Mouse (Mus musculus): ENCODE results near the gene Osbpl2.

Osbpl2 gene

DNA sequence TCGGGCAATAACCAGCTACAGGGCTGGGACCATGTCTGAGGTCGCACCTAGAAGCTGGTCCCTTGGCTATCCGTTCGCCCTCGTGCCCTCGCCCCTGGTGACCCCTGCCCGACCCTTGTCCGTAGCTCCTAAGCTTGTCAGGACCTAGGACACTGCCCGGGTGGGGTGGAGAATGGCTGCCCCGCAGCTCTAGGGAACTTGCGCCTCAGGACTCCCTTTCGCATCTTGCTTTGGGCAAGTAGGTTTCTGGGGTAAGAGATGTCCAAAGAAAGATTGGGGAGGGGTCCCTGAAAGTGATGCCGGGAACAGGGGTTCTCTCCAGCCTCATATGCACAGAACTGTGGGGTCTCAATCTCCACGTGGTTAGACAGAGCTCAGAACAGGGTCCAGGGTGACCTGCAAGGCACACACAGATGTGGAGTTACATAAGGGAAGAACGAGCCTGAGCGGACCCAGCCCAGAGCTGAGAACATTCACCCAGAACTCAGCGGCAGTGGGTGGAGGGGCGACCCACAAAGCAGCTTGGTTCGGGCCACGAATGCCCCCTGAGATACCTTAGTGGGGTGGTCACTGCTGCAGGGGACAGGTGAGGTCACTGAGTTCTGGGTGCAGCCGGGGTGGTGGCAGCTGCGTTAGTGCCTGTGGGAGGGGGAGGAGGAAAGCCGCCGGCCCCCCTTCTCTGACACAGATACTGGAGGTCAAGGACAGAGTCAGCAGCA is 14.3 kb upstream of the Osbpl2 start:
- DNase-seq (ENCODE audit: low spot score), result no peak

DNA sequence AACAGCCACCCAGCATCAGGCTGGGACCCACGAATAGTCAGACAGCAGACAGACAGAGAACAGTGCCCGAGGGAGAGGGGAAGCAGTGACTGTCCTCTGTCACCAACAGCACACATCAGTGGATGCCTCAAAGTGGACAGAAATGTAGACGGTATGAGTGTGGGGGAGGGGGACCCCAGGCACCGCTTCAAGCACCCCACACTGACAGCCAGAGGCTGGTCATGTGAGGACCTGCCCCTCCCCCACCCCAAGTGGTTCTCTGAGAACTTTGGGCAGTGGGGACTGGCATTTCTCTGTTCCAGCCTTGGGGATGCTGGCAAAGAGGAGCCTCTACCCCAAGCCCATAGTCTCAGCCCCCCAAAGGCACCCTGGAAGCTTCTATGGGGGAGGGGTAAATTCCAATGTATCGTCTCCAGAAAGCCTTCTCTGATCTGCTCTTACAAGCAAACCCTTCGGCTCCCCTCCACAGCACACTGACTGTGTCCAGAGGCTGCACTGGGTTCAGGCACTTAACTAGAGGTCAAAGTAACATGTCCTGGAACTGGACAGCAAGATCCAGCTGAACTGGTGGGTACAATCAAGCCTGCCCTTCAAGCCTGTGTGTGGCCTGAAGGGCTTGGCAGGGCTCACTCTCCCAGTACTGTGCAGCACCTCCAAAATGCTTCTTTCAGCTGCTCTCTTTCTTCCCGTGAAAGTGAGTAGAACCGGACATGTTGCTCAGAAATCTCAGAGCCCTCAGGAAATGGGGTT is 13.5 kb upstream of the Osbpl2 start:
- no peak for DNase-seq (ENCODE audit: low spot score)

DNA sequence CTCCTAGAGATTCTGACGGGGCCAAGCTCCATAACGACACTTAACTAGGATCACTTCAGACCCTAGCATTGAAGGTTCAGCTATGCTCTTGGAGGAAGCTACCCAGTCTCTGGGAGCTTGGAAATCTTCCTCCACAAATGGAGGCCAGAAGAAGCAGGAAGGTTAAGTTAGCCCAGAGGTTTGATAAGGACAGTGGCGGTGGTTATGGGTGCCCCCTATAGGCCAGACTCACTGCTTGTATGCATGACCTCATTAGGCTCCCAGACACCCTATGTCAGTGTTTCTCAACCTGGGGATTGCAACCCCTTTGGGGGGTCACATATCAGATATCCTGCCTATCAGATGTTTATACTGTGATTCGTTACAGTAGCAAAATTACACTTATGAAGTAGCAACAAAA is 12.0 kb upstream of the Osbpl2 start:
- DNase-seq (ENCODE audit: low spot score), result no peak

DNA sequence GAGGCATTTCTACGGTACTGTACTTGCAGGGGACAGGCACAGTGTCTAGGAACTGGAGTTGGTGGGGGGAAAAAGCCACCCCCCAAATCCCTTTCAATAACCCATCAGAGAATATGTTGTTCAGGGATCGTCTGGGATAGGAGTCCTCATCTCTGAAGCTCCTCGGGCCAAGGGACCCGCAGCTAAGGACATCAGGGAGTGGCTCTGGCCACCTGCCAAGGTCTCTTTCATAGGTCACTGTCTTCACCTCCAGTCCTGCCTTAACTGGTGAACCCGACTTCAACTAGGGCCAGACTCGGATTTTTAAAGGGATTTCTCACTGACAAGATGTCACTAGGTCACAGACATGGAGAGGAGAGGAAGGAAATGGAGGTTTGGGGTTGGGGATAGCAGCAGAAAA is 10.8 kb upstream of the Osbpl2 start:
- no peak for DNase-seq (ENCODE audit: low spot score)

DNA sequence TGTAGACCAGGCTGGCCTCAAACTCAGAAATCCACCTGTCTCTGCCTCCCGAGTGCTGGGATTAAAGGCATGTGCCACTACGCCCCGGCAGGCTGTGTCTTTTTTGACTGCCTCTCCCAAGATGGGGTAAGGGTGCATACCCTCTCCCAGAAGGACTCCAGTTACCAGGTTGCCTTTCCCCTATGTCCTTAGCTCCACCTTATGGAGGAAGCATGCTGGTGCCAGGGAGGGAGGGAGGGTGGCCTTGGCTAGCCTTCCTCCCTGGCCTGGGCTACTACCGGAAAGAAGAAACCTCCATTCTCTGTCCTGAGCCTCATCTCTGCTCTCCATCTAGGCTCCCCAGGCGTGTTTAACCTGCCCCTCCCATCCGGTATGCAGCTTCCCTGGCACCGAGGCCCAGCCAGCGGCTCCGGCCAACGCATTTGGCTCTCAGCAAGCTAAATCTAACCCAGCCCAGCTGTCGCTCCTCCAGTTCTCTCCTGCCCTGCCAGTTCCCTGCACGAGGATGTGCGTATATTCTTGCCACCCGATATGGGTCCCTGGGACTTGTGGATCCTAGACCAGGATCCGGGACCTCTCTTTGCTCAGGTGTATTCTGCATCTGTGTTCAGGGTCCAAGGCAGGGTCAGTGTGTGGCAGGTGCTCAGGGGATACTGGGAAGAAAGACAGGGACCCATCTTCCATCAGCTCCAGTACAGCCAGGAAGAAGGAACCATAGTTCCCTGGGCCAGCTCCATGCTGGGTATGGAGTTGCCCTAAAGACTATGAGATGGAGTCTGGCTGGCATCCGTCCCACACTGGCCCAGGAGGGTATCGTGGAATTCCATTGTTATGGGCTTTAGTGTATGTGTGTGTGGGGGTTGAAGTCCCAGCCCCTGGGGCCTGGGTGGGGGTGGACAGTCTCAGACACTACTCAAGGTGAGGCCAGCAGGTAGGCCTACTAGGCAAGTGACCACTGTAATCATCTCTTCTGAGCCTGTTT is 4.9 kb upstream of the Osbpl2 start:
- DNase-seq (ENCODE audit: low spot score), result no peak

DNA sequence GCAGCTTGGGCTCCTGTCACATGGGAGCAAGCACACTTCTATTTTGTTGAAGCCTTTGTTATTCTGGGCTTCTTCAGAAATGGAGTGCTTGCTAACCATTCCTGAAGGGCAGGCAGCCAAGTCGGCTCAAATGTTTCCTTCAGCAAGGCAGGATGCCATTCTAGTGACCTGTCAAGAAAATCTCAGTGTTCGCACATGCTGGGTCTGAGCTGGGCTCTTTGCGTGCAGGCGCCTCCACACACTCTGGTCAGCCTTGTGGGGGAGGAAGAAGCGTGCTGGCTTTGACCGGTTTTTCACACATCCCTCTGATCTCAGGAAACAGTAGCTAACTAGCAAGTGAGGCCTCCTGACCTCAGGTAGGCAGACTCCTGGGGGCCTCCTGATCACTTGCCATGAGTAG is 3.8 kb upstream of the Osbpl2 start:
- no peak for DNase-seq (ENCODE audit: low spot score)

DNA sequence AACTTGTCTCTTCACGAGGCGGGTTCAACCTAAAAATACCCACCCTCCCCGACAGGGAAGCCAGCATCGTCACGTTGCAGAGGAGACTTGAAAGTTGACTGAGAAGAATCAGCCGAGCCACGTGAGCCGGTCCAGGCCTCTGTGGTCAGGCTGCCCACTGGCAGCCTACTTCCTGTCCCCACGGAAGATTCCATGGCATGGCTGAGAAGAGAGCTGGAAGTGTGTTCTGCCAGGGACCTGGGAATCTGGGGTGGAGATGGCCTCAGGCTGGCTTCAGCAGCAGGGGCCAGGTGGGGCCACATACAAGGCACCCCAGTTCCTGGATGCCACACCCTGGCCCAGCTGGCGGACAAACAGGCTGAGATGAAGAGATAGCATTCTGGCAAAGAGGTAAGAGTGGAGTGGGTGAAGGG is 3.0 kb upstream of the Osbpl2 start:
- DNase-seq (ENCODE audit: low spot score), result no peak

DNA sequence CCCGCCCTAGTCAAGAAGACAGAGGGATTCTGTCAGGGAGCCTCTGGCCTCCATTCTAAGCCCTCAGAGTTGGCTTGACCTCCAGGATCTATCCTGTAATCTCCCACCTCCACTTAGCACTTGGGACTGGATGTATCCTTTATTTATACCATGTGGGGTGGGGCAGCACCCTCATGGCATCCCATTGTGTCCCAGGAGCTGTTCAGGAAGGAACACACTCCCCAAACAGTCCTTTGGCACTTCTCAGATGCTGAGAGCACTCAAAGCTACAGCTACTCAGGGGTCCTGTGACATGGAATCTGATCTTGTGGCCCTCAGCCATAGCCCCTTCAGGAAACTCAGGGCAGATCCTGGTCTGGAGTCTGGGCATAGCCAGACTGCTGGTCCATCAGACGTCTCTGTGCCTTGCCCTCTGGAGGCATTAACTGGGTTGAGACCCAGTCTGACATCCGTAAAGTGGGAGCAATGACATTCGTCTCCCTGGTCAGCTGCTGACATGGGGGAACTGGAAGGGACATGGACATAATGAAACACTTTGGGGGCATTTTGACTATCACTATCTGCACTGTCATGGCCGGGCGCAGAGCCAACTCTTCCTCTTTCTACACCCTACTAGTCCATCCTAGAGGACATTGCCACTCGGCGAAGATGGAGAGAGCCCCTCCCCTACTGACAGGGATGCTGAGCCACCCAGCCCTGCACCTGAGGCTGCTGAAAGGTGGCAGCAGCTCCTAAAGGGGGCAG is 2.2 kb upstream of the Osbpl2 start:
- no peak for DNase-seq (ENCODE audit: low spot score)

DNA sequence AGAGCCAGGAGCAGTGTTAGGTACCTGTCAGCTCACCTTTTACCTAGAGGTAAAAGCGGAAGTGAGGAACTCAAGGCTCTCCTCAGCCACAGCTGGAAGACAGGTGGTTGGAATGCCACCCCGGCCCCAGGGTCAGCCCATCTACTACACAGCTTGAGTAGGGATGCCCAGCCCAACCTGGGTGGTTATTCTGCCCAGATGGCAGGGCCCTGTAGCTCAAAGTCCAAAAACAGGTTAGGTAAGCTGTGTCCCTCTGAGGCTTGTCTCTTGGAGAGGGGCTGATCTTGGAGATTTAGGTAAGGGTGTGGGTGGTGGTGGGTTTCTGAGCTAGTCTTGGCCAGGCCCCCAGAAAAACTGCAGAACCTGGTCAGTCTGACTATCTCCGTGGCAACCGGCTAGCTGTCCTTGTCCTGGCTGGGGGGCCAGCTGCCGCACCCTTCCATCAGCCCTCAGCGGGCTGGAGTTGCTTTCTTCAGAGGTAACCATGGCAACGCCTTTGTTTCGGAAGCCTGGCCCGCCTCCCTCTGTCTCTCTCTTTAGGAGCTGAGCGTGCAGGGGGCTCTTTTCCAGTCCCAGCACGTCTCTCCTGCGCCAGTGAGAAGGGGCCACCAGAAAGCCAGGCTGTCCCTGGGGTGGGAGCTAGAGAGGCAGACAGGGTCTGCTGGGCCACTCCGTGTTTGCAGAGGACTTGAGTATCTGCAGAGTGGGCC is 1.5 kb upstream of the Osbpl2 start:
- DNase-seq (ENCODE audit: low spot score), result no peak

DNA sequence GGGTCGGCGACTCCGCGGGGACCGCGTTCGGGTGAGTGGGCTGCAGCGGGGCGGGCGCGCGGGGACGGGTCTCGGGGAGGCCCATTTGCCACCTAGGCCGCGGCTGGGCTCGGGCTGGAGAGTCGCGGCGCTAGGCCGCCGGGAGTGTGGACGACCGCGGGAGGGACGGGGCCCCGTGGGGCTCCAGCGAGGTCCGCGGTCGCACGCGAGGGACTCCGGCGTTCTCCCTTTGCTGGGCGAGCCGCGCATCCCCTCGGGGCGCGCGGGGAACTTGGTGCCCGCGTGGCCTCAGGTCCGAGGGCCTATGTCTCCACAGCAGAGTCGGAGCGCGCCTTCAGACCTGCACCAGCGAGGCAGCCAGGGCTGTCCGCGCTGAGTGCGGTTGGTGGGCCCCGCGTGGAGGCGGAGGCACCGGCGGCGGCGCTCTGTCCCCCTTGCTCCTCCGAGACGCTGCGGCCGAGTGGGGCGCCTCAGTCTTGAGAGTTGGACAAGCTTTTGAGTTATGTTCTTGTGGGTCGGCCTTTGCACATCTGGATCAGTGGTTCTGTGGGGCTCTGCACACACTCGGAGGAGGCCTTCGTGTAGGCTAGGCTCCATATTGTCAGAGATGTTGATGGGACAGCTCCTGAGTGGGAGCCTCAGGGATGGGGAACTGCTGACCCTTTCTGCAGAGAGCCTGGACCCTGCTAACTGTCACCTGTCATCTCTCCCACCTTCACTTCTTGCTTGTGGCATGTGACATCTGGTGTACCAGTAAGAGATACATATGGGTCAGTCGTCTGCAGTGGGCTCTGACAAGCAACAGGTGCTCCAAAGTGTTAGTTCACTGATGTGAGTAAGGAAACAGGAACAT is 559 bp downstream of the Osbpl2 start:
- DNase-seq (ENCODE audit: low spot score), result no peak

DNA sequence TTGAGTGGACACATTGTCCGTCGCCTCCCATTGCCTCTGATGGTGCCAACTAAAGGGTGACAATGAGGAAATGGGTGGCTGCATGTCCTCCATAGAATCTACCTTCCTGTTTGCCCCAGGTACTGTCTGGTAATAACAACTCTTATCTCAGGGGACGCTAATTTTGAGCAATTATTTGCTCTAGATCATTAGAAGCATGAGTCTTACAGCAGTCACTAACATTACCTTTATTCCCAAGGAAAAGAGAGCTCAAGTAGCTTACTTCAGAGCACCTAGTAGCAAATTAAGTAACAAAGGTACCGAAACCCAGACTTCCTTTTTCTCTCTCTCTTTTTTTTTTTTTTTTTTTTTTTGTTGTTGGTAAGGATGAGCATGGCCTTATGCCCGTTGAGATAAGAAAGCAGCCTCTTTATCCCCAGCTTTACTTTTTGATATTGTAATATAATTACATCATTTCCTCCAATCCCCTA is 1.2 kb downstream of the Osbpl2 start:
- no peak for DNase-seq (ENCODE audit: low spot score)

DNA sequence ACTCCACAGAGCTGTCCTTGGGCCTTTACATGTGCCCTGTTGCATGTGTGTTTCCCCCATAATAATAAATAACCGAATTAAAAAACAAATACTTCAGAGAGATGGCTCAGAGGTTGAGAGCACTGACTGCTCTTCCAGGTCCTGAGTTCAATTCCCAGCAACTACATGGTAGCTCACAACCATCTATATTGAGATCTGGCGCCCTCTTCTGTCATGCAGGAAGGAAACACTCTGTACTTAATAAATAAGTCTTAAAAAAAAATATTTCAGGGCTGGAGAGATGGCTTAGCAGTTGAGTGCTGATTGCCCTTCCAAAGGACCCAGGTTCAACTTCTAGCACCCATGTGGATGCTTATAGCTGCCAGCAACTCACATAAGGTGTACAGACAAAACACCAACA is 5.1 kb downstream of the Osbpl2 start:
- DNase-seq (ENCODE audit: low spot score), result no peak

DNA sequence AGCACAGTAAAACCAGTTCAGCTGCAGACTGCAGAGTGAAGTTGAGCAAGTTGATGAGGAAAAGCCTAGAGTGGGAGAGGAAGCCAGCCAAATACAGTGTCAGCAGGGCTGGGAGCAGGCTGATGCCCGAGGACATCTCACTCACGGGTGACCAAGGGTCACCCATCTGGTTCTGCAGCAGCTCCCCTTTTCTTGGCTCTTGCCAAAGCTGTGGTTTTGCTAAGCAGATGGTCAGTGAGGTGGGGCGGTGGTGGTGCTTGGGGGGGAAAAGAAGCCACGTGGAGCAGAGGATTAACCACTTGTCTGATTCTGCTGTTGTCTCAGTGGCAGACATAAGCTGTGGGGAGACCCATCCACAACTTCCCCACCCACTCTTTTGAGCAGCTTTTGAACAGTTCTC is 7.1 kb downstream of the Osbpl2 start:
- no peak for DNase-seq (ENCODE audit: low spot score)

DNA sequence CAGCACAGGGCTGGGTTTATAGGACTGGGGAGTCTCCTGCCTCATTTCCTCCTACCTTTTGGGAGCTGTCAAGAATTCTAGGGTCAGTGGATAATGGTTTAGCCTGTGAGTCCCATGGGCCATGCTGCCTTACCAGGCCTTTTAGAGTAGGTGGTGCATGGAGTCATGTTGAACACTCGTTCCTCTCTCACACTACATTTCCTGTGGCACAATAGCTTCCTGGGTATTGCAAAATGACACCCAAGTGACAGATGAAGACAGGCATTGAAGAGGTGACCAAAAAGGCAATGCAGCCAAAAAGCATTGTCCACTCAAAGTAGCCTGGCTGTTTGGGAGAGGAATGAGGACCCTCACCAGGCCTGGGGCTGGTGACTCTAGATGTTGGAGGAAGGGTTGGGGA is 8.6 kb downstream of the Osbpl2 start:
- no peak for DNase-seq (ENCODE audit: low spot score)

DNA sequence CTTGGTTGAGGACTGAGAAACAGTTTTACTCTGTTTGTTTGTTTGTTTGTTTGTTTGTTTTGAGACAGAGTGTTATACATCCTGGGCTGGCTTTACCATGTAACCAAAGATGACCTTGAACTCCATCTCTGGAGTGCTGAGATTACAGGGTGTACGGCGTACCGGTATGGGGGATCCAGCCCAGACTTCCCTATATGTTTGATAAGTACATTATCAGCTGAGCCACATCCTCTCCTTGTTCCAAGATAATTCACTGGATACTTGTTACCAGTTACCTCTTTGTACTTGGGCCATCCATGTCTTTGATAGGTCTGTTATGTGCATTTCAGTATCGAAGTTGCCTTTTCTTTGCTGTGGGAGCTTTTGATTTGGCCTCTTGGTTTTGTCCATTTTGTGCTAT is 14.1 kb downstream of the Osbpl2 start:
- DNase-seq (ENCODE audit: low spot score), result no peak

DNA sequence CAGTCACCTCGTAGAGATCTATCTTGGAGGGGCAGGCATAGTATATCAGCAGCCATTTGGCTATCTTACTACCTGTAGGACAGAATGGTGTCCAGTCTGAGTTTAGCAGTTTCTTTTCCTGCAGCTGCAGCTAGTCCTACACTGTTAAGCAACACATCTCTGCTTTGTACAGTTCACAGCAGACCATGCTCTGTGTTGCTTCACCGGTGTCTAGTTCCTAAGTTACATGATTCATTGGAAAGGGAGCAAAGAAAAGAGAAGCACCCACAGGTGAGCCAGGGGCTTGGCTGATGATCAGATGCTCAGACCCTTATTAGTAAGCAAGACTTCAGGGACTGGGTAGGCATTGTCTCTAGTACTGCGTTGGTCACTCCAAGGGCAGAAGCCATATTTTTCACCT is 14.8 kb downstream of the Osbpl2 start:
- DNase-seq (ENCODE audit: low spot score), result no peak

DNA sequence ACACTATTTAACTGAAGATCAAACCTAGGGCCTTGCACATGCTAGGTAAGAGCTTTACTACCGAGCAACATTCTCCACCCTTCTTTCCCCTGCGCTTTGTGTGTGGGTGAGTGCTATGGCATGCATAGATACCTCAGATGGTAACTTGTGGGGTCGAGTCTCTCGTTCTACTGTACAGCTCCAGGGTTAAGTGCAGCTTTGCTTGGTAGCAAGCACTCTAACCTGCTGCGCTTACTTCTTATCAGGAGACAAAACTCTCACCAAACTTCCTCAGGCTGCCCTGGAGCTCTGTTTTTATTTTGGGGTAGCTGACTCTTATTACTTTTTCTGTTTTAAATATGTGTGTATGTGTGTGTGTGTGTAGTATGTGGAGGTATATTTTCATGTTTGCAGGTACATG is 16.3 kb downstream of the Osbpl2 start:
- DNase-seq (ENCODE audit: low spot score), result no peak

DNA sequence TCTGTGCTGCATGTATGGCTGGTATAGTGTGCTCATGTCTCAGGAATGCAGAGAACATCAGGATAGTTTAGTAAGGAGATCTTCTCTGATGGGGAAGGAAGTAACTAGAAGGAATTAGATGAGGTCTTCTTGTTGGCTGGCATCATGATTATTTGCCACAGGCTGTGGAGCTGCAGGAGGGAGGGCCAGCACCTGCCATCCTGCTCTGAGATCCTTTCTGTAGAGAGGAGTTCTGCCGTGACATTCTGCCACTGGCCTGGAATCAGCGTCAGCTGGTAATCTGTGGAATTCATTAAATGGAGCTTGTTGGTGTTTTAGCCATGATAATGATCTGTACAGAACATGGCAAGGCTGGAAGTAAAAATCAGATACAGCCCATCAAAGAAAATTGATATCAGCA is 27.0 kb downstream of the Osbpl2 start:
- no peak for DNase-seq (ENCODE audit: low spot score)

DNA sequence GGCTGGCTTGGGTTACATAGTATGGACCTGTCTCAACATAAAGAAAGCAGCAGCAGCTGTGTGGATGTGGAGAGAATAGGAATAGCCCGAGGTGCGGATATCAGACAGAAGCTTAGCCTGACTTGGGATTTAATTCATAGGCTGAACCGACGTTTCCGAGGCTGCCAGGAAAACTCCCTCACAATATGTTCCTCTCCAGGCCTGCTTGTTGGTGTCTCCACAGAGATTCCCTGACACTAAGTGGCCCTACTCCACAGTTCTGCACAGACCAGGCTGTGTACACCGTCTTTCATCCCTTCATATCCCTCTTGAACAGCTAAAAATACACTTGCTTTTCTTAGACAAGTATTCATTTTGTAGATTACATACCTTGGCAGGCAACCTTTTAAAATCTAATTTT is 28.3 kb downstream of the Osbpl2 start:
- DNase-seq (ENCODE audit: low spot score), result no peak

DNA sequence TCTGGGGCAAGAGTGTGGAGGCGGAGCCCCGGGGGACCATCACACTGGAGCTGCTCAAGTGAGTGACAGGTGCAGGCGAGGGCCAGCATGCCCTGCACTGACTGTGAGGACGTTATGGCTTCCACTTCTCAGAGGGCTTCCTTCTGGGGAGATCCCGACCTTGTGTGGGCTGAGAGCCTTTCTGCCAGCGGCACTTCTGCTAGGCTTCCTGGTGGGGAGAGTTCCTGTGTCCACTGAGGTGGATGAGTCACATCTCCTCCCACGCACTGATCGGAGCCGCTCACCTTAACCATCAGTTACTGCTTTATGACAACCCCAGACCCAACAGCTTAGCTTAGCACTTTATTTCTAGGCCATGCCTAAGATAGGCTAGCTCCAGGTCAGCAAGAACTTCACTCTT is 29.4 kb downstream of the Osbpl2 start:
- DNase-seq (ENCODE audit: low spot score), result no peak
